Mouse (Mus musculus): ENCODE measurements around the gene Tdrd12.
"Not testable (repeated sequence)": the region's sequence is repeated elsewhere in the genome, so short reads cannot be mapped to it uniquely, and the experiment has no call there.

Tdrd12 gene

DNA sequence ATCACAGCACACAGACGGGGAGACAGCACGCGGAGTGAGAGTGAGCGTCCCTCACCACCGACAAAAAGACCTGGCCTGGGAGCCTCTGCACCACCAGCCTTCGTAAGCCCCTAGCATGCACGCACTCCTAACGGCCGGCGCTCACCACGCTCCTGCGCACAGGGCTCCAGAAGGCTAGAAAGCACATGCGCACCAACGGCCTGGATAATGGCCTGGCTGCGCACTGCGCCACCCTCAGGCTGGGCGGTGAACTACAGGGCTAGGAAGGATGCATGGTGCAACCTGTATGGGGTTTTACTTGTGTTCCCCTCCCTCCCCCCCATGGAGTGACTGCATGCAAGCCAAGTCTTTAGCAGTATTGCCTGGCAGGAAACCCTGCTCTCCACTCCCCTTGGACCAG lies at the start of gene Tdrd12:
TSS of gene Tdrd12 (minus strand) at position 184 of the 400 bp plus-strand sequence.
- DNase-seq = no peak

DNA sequence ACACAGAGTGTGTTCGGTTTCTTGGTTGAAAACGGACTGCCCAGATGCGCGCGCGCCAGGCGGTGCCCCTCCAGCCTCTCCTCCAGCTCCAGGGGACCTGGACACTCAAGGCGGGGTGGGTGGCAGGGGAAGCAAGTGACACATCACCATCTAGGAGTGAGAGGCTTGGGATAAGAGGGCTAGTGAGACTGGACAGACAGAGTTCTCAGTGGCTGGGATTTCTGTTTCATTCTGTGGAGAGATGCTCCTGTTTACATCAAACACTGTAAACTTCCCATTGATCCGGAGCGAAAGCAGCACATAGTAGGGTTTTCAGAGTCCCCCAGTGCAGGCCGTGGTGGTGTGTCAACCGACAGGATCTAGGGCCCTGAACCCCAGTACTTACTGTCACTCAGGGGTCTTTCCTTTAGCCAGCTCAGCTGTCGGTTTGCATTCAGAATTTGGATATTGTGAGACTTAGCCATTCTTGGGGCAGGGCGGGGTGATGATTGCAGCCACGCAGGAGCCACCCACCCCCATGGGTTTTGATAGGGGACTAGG lies 49.4 kb upstream of the Tdrd12 start:
- DNase-seq = no peak

DNA sequence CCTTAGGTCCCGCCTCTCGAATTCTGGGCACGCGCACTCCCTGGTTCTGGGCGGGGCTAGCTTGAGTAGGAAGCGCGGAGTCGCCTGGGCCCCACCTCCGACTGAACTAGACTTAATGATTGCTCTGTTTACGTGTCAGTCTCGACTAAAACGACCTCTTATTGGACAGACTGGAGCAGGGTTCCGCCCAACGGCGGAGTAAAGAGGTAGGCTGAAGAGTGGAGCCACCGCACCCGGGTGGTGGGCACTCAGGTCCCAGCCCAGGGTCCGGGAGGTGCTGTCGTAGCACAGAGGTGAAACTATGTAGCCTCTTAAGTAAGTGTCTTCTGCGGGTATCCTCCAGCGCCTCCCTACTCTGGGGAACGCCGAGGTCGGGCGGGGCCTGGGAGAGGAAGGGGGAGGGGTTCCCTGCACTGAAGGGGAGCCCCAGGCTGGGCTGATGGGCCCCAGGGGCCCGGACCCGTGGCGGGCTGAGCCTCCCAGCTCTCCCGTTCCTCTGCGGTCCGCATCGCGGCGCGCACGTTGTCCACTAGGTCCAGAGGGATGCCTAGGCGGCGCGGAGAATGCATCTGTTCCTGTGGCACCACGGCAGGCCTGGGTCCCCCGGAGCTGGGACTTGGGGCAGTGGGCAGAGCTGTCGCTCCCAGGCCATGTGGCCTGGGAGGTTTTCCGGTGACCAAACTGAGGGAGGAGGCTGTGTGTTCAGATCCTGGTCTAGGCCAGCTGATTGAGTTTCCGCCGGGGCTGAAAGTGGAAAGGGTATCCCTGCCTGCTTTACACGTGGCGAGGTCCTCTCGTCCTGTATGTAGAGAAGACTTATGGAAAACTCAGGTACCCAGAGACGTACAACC lies 48.7 kb upstream of the Tdrd12 start, which contains the start of gene Ankrd27:
TSS of gene Ankrd27 (plus strand) at position 190 of the 851 bp plus-strand sequence.
- peak; percentile 97 for DNase-seq

DNA sequence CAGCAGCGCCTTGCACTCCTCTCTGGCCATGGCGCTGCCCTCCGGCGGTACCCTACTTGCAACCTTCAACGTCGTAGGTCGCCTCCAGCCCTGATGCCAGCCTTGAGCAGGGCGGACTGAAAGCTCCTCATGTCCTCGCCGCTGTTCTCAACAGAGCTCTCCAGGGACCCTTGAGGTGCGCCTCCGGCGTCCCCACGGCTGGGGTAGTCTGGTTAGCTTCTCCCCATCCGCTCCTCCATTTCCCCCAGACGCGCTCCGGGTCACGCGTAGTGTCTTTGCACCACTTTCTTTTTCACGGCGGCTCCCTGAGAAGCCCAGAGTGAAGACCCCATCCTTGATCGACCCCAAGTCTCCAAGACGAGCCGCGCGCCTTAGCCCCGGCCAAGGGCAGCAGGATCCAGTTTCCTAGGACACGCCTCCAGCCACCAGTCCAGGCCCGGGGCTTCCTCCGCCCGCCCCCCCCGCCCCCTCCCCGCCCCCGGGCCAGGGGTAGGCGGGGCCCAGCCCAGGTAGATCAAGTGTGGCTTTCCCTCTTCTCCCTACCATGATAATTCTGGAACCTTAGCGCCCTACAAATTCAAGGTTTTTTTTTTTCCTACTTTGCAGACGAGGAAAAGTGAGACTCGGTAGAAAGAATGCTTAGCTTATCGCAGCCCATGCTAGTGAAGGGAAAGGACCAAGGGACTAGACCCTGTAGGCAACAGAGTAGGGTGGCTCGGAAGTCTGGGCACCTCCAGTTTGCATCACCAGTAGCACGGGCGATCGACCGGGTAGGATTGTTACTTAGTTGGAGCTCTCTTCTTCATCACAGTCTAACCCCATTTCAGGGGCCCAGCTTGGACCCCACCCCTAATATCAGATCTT lies 47.9 kb upstream of the Tdrd12 start, which contains the start of gene Rgs9bp:
TSS of gene Rgs9bp (minus strand) at position 392 of the 864 bp plus-strand sequence.
- peak; percentile 84 for DNase-seq

DNA sequence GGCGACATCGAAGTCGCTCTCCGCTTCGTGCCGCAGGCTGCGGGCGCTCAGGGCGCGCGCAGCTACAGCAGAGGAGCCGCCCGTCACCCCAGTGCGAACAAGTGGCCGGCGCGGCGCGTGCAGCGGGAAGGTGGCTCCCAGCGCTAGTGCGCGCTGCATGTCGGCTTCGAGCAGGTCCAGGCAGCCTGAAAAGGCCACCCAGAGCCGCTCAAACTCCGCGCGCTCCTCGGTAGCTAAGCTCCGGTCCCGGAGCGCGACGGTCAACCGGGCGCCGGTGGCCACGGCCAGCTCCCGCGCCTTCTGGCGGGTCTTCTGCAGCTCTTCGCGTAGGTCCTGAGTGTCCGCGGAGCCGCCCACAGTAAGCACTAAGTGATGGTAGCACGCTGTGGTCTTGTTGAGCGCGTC lies 47.2 kb upstream of the Tdrd12 start:
- DNase-seq = peak; percentile 39

DNA sequence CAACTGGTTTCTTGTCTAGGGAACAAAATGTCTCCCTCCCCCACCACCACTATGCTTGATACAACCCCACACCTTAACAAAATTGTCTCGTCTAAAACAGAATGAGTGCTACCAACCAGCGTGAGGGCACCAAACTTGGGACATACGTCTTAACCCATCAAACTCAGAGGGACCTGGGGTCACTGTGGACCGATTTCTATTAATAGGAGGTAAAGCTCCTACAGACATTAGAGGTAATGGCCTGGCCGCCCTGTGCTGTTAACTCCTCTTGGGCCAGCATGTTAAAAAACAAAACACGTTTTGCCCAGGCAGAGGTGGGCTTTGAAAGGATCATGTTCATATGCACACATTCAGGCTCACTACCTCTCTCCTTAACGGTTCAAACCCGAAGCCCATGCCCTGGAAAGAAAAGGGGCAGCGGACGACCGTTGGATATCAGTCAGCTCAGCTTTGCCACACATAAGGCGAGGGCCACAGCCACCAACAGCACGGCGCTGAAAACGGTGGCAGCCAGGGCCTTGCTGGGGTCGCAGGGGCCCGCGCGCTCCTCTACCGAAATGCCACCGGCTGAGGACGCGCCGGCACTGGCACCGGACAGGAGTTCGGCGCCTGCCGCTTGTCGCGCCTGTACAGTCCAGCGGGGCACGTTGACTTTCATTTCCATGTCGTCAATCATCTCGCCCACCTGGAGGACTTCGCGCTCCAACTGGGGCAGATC lies 46.7 kb upstream of the Tdrd12 start:
- no peak for DNase-seq

DNA sequence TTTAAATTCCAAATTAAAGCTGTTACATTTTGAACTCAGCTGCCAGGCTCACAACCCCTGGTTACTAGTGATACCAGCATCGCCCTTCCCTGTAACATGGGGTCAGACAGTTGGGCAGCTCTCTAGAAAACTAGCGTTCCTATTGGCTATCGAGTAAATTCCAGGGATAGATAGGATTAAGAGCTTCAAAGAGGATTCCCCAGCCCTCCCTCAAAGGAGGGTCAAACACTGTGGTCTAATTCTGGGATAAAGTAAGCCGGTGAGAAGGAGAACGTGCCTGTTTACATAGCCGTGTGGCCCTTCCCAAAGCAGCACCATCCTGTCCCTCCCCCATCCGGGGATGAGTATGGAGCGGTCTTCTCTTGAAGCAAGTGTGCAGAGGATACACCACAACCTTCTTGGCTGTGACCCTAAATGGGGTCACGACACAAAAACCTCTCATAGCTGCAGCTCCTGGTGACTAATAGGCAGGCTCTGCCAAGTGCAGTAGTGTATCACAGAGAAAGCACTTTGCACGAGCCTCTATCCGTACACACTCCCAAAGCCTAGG lies 46.0 kb upstream of the Tdrd12 start:
- no peak for DNase-seq

DNA sequence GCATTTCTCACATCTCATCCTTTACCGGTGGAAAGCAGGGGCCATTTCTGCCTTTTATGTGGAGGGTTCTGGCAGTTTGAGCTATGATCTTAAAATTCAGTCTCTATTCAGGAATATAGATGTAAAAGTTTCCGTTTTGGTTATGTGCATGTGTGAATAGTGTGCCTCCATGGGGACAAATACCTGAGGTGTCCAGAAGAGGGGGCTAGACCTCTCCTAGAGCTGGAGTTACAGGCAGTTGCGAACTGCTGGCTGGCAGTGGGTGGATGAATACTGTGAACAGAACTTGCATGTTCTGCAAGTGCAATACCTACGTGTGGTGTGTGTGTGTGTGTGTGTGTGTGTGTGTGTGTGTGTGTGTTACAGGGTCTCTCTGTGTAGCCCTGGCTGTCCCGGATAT lies 45.2 kb upstream of the Tdrd12 start:
- no peak for DNase-seq

DNA sequence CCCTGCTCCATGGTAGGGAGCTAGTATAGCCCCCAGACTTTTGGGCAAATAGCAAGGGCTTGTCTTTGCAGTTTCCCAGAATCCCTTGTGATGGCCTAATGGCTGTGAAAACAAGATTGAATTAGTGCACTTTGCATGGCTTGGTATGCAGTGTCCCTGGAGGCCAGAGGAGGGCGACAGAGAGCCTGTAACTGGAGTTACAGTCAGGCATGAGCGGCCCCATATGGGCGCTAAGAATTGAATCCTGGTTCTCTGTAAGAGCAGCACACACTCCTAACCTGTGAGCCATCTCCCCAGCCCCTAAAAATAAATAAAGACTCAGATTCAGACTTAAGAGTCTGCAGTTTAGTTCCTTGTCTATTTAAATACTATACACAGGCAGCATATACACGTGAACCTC lies 42.3 kb upstream of the Tdrd12 start:
- peak; percentile 39 for DNase-seq

DNA sequence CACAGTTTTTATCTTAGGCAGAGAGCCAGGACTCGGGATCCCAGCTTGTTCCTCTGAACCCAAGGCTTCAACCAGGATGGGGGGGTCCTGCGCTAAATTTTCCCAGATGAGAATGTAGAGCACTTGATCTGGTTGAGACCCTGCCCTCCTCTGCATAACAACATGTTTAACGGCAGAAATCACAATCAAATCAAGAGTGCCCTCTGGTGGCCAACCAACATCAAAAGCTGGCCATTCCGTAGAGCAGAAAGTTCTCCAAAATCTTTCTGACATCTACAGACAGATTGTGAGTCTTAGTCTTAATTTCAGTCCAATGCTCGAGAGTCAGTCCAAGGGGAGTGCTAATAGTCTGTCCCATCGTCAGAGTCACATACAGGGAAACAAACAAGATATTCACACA lies 33.3 kb upstream of the Tdrd12 start:
- not testable (repeated sequence) for DNase-seq

DNA sequence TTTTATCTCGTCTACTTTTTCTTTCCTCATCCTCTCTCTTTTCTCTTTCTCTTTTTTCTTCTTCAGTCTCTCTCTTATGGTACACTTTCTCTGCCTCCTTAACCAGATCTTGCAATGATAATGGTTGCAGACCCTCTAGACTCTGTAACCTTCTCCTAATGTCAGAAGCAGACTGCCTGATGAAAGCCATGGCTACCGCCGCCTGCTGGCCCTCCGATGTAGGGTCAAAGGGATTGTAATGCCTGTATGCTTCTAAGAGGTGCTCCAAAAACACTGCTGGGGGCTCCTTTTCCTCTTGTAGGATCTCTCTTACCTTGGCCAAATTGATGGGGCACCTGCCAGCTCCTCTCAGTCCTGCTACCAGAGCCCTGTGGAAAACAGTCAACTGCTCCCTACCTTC lies 32.2 kb upstream of the Tdrd12 start:
- not testable (repeated sequence) for DNase-seq

DNA sequence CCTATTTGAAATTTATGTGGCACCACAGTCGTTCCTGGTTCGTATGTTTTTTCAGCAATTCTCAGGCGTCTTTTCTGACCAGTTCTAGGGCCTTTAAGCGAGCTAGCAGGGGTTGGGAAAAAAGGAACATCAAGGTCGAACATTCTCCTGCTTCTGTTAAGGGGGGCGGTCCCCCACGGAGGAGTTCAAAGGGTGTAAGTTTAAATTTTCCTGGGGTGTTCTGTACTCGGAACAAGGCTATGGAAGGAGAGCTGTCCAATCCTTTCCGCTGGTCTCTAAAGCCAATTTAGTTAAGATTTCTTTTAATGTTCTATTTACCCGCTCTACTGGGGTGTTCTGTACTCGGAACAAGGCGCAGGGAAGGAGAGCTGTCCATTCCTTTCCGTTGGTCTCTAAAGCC lies 28.4 kb upstream of the Tdrd12 start:
- not testable (repeated sequence) for DNase-seq

DNA sequence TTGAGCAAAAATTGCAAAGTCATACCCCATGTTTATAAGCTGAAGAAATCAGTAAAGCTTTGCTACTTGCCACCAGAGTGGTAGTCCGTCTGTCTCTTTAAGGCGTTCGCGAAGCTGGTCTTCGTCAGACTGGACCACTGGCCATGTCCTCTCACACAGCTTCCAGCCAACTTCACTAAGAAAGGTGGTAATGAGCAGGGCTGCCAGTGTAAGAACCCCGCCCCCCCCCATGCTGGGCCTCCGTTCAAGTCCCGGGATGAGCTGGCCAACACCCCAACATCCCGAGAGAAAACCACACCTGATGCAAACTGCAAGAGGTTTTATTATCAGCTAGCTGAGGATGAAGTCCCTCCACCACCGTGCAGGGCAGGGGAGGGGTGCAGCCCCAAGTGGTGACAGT lies 27.3 kb upstream of the Tdrd12 start:
- DNase-seq = not testable (repeated sequence)

DNA sequence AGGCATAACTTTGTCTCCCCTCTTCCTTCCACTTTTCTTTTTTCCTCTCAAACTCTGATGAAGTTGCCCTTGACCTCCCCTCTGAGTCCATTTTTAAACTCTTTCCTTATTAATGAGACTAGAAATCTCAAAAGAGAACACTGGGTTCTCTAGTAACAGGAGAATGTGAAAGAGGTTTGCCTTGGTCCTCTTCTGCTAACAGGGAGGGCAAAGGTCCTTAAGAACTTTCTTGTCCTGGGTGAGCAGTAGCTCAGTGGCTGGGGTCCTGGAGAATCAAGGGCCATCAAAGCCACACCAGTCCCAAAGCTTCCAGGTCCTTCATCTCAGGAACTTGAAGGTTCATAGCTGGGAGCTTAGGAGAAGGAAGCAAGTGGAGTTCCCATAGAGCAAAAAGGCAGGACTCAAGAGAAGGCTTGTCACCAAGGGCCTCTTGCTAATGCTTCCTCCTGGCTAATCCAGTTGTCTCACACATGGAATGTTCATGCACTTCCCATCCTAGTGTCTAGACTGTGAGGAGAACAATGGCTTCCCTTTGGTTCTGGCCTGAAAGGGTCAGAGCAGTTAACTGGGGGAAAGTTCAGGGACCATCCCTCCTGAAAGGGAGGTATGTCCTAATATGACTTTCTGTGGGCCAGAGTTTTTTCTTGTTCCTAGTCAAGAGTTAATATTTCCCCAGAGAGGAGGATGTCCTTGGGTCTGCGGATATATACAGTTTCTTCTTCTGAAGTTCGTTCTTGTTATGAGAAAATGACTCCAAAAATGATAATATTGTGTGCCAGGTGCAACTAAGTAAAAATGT lies 26.7 kb upstream of the Tdrd12 start:
- DNase-seq = no peak

DNA sequence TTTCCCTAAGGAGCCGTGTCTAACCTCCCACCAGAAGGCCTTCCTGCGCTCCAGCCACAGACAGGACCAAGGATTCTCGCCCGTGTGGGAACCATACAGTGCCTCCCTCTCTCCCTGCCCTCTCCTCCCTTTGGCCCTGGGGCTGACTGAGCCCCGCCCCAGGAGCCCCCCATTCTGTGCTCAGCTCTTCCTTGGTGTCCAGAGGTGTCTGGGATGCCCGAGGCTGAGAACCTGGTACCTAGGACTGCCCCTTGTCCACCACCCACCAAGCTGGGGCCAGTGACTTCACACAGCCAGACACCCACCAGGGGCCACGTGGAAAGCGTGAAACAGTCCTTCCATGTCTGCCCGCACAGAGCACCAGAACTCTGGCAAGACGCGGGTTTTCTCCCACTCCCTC lies 25.5 kb upstream of the Tdrd12 start:
- no peak for DNase-seq

DNA sequence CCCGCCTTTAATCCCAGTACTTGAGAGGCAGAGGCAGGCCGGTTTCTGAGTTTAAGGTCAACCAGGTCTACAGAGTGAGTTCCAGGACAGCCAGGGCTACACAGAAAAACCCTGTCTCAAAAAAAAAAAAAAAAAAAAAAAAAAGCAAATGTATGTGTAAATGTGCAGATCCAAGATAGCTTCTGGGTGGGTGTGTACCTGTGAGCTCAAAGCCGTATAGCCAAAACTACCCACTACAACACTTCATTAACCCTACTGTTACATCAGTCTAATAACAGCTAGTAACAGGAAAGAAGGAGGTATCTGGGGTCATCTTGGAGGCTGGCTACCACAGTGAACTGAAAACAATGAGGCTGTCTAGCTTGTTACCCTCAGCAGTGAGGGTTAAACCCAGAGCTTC lies 22.3 kb upstream of the Tdrd12 start:
- DNase-seq = no peak

DNA sequence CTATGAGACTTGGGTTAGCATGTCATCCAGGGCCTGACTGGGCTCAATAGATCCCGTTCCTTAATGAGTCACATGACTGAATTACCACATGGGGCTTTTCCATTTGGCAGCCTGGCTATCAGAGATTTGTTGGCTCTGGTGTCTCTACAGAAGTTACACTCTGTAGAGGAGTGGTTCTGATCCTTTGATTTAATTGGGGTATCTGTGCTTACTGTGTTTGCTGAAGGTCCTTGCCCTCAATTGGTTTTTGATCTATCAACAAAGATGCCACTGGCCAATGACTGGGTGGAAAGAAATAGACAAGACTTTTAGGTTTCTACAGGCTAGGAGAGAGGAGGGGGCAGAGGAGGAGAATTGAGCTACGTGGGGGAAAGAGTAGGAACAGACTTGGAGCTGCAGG lies 21.1 kb upstream of the Tdrd12 start:
- DNase-seq = no peak

DNA sequence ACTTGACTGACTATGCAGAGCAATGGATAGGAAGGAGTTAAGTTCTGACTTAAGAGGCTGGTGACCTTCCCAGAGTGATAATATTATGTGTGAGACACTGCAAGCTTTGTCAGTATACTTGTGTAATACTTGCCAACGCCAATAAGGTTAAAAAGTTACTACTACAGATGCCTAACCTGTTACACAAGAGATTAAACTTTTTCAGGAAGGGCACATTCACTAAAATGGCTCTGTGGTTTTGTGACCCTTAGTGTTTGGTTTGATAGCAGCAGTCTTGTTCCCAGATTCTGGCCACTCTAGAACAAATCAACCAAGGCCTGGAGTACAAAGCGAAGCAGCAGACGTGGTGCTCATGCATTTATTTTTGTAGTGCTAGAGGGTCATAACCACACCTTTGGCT lies 20.0 kb upstream of the Tdrd12 start:
- DNase-seq = no peak

DNA sequence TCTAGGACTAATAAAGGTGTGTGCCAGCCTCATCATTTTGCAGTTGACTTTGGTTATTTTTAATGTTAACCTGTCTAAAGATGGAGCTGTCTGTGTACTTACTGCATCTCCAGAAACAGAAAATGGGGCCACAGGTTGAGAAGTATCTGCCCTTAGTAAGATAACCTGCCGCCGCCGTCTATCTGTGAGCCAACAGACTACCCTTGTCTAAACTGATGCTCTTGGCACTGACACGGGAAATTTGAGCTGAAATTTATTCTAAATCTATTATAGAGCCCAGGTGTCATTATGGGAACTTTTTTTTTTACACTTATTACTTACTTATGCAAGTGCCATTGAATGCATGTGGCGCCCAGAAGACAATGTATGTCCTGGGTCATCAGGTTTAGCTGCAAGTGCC lies 19.4 kb upstream of the Tdrd12 start:
- no peak for DNase-seq

DNA sequence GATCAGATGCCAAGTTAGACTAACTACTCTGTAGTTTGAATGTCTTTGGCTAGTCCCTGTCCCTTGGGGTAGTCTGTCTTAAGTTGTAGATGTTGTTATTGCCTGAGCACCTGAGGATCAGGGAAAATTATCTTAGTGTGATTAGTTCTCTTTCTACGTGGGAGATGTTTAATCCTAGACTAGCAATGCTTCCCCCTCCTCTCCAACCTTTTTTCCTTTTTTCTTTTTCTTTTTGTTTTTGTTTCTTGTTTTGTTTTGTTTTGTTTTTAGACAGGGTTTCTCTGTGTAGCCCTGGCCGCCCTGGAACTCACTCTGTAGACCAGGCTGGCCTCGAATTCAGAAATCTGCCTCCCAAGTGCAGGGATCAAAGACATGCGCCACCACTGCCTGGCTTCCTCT lies 18.7 kb upstream of the Tdrd12 start, which contains the start of gene Nudt19:
TSS of gene Nudt19 (minus strand) at position 100 of the 399 bp plus-strand sequence.
- DNase-seq = no peak

Data from kidney, postnatal 14 days (tissue).